Mouse (Mus musculus) embryo, embryonic 10.5 days (tissue): ENCODE measurements at regions not wholly inside any gene's neighbourhood (a gene's known extent, or its start where the extent isn't known, plus 50 kb on each side); places are given as distances from the start of the nearest gene placed in this dataset.

Experiments used
- DNase-seq: peaks from one replicate; pipeline ENCODE4 v3.0.0-alpha.2; 2015; ENCODE audit warnings: low spot score

GRCm38 (mm10) chr10:72923611-72924010 is 175.5 kb upstream of the Pcdh15 start:
- DNase-seq = no peak

GRCm38 (mm10) chr10:72956957-72957356 is 142.2 kb upstream of the Pcdh15 start:
- no peak for DNase-seq

DNA sequence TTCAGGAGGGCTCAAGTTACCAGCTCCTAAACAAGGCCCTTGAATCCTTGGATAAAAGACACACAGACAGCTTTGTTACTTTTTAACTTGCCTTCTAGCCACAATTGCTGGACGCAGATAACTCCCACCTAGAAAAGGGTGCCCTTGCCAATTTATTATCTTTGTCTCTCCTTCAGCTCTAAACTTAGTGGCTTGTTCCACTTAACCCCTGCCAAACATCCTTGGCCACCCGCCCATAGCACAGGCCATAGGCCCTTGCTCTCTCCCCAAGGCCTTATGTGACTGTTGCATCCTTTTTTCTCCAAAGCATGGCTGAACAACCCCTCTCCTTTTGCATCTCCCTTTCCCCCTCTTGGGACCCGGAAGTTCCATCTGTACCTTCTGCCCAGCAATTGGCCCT is 139.1 kb upstream of the Pcdh15 start:
- DNase-seq = no peak

DNA sequence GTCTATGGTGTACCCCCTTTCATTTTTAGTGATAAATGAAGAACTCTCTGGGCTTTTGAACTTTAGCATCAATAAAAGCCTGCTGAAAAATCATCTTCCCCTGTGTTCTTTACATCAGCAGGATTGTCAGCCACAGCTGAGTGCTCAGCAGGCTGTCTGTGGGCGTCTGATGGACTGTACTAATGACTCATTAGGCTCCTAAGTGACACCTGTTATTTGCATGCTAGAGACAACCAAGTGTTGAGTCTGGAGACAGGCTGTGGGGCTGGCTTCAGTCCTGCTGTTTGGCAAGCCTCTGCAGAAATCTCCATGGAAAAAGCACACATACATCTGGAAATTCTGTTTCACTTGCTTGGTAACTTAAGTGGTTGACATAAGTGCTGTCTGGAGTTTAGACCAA is 117.8 kb upstream of the Pcdh15 start:
- DNase-seq = no peak

DNA sequence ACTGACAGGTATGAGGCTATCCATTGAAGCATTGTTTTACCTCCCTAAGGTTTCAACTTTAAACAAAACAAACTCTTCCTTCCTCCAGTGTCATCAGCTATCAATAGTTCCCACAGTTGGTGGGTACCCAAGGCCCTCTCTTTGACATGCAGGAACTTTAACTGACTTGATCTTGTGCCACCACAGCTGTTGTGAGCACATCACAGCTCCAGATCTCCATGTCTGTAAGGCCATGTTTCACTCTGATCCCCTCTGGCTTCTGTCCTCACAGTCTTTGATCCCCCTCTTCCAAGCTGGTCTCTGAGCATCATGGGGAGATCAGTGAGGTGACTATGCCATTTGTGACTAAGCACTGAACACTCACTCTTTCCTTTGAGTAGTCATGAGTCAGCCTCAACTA is 110.8 kb upstream of the Pcdh15 start:
- no peak for DNase-seq

DNA sequence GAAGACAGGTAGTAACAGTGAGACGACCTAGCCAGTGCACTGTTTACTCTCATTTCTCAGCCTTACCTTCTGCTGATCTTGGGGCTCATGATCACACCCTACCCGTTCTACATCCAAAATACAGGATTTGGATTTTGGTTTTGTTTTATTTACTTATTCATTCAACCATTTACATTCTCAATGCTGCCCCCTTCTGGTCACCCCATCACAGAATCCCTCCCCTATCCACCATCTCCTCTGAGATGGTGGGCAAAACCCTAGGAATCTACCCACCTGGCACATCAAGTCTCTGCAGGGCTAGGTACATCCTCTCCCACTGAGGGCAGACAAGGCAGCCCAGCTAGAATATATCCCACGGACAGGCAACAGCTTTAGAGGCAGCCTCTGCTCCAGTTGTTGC is 88.2 kb upstream of the Pcdh15 start:
- peak; percentile 13 for DNase-seq

DNA sequence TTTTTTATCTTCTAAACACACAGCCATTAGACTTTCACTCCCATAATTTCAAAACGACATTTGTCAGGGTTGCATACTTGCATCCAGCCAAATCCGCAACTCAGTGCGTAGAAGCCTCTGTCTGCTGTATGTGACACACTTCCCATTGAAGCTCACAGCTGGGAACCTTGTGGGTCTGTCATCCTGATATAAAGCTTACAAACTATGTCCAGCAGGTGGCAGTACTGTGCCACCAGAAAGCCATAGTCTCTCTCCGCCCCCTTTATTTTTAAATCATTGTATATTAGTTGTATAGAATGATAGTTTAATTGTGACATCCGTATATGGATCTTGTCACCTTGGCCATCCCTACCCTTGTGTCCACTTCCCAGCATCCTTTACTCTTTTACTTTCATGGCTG is 87.3 kb upstream of the Pcdh15 start:
- DNase-seq = peak; percentile 40

DNA sequence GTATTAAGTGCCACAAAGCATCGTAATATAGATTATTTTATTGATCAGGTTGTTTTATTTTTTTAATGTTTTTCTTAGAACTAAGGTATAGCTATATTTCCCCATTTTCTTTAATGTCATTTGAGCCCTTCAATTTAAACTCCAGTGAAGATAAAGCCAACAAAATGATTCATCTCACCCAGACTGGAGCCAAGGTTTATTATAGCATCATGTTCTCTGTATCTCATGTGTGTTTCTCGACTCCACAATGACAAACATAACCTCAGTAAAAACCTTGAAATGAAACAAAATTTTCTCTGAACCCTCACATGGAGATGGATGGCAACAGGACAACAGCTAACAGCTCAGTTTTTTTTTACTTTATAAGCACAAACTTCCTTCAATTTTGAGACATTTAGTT is 61.7 kb upstream of the Pcdh15 start:
- DNase-seq = no peak

DNA sequence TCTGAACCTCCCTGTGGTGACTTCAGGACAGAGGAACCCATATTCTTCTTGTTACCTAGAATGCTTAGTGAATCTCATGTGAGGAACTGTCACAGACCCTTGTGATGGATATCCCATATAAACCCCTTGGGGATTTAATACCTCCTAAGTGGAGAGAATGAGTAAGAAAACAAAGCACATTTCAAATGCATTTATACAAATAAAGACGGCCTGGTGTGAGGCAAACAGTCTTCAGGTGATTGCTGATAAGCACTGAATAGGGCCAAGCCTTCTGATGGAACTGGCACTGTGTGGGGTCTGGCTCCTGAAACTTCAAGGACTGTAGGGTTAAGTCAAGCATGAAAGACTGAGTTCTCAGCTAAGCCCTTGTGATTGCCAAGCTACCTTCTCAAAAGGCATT is 59.6 kb upstream of the Pcdh15 start:
- no peak for DNase-seq
